Mouse (Mus musculus): Measurements from ENCODE around the gene Pirt. TPM values are rescaled to one million over a fixed set of nuclear protein-coding genes. Genes with fewer than 3 reads are reported as not detected.
A peak's percentile ranks its signal among the peaks of the same experiment; 100 is the strongest.

The Pirt gene
- 0.02 TPM in 1 of 2 replicates, not detected in the other for polyA plus RNA-seq (2015; fragmentation: Nextera tagmentation; extraction: Ambion mirVana)

DNA sequence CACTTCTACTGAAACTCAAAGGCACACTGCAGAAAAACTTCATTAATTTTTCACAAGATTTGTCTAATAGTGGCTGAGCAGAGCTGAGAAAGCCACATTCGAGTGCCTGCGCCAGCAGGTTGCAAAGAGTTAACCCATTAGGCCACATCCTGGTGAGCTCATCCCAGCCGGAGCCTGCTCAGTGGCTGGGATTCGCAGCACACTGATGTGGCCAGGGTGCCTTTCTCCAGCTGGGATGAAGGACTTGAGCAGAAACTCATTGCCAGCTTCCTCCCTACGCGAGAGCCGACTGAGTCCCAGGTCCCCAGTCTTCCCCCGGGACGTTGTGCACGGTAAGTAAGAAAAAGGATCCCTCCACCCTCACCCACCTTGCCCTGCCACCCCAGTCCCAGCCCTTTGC is at the start of gene Pirt:
TSS of gene Pirt (plus strand) at position 171 of the 400 bp plus-strand sequence.
- H3K27me3 ChIP-seq: peaks cover 11% of the 10 kb centered on the region
- WGBS (ENCODE audit: insufficient replicate concordance): 39% methylated on average over 10 of the region's 10 CpGs
- H3K36me3 ChIP-seq (replicated peaks): no peaks in the 10 kb centered on the region
- no peak within 1 kb of the TSS for H3K4me3 ChIP-seq (replicated peaks)
- no peak within 1 kb of the TSS; the same call in 1 of the 2 replicates for H3K27ac ChIP-seq (replicated peaks)
- no peaks in the 10 kb centered on the region for H3K9me3 ChIP-seq (replicated peaks)
- H3K9ac ChIP-seq: no peak within 1 kb of the TSS
- H3K4me1 ChIP-seq (replicated peaks): peaks cover 23% of the 10 kb centered on the region
- no peak for ATAC-seq (ENCODE audit: insufficient read depth)
- H3K4me2 ChIP-seq: peak within 1 kb of the TSS; percentile 47

DNA sequence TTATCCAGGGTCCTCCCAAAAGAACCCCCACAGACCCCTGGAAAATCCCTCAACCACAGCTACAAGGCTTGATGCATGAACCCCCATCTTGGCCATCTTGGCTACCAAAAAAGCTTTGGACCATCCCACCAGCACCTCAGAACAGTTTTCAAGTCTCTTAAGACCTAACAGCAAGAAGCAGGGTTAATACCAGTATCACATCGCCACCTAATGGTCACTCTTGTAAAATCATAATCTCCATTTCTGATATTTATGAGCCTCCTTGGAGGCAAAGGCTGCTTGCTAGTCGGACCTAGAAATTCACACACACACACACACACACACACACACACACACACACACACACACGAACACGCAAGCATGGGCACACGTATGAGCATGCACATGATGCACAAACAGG is 40.1 kb upstream of the Pirt start:
- 9% methylated on average over 5 of the region's 5 CpGs for WGBS (ENCODE audit: insufficient replicate concordance)
- H3K4me1 ChIP-seq (replicated peaks): no peaks in the 10 kb centered on the region
- H3K27ac ChIP-seq (replicated peaks): no peak overlapping the region
- H3K9ac ChIP-seq: no peak overlapping the region
- no peak overlapping the region for H3K4me2 ChIP-seq
- no peaks in the 10 kb centered on the region for H3K9me3 ChIP-seq (replicated peaks)
- H3K36me3 ChIP-seq (replicated peaks): no peaks in the 10 kb centered on the region
- H3K27me3 ChIP-seq: no peaks in the 10 kb centered on the region
- H3K4me3 ChIP-seq (replicated peaks): no peak overlapping the region
- ATAC-seq (ENCODE audit: insufficient read depth): no peak

DNA sequence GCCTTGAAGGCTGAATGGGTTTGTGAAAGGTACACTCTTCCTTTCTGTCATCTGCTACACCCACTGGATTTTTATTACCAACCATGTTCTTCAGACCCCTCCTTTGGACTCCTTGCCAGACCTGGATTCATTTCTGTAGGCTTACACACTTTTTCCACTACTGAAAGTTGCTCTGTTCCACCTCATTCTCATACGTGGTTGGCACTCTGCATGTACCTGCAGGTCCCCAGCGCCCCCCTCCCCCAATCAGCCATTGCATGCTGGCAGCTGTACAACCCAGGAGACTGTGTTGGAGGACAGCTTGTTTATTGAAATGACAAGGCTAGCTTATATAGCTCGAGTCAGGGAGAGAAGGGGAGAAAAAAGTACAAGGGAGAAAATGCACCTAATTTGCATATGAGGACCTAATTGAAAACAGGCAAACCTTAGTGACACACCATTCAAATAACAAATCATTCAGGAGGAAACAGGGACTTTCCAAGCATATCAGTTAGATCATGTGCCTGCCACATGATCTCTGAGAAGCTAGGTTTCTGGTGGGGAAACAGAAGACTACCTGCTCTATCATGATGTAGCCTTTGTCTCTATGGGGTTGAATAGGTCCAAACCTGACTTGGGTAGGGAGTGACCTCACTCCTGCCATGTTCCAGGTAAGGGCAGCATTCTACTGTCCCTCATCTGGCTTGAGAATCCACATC is 38.9 kb upstream of the Pirt start:
- Histone ChIP-seq H3K9me3 (replicated peaks) (no peaks in the 10 kb centered on the region), H3K27ac (replicated peaks) (no peak overlapping the region), H3K9ac (no peak overlapping the region), H3K4me1 (replicated peaks) (no peaks in the 10 kb centered on the region), H3K4me2 (no peak overlapping the region), H3K36me3 (replicated peaks) (no peaks in the 10 kb centered on the region), H3K27me3 (no peaks in the 10 kb centered on the region), H3K4me3 (replicated peaks) (no peak overlapping the region)
- ATAC-seq (ENCODE audit: insufficient read depth): no peak
- 33% methylated on average over 3 of the region's 3 CpGs for whole genome bisulfite sequencing (ENCODE audit: insufficient replicate concordance)

DNA sequence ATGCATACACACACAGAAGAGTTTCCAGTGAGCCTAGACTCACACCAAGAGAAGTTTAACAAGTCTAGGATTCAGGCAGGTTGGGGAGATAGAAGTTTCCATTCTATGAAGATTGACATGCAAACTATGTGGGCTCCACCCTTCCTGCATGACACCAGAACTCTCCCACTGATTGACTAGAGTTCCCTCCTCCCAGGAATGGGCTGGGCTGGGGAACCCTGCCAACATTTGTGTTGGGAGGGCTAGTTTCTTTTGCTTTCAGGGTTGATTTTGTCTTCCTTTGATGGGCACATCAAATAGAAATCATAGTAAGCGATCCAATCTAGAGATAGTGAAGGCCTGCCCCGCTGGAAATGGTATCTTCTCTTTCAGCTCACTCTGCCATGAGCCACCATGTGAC is 30.5 kb upstream of the Pirt start:
- H3K27ac ChIP-seq (replicated peaks): no peak overlapping the region
- WGBS (ENCODE audit: insufficient replicate concordance): 52% methylated on average over 2 of the region's 2 CpGs
- H3K9me3 ChIP-seq (replicated peaks): no peaks in the 10 kb centered on the region
- no peak overlapping the region for H3K4me3 ChIP-seq (replicated peaks)
- no peaks in the 10 kb centered on the region for H3K4me1 ChIP-seq (replicated peaks)
- ATAC-seq (ENCODE audit: insufficient read depth): no peak
- no peaks in the 10 kb centered on the region for H3K36me3 ChIP-seq (replicated peaks)
- no peaks in the 10 kb centered on the region for H3K27me3 ChIP-seq
- H3K4me2 ChIP-seq: no peak overlapping the region
- H3K9ac ChIP-seq: no peak overlapping the region

DNA sequence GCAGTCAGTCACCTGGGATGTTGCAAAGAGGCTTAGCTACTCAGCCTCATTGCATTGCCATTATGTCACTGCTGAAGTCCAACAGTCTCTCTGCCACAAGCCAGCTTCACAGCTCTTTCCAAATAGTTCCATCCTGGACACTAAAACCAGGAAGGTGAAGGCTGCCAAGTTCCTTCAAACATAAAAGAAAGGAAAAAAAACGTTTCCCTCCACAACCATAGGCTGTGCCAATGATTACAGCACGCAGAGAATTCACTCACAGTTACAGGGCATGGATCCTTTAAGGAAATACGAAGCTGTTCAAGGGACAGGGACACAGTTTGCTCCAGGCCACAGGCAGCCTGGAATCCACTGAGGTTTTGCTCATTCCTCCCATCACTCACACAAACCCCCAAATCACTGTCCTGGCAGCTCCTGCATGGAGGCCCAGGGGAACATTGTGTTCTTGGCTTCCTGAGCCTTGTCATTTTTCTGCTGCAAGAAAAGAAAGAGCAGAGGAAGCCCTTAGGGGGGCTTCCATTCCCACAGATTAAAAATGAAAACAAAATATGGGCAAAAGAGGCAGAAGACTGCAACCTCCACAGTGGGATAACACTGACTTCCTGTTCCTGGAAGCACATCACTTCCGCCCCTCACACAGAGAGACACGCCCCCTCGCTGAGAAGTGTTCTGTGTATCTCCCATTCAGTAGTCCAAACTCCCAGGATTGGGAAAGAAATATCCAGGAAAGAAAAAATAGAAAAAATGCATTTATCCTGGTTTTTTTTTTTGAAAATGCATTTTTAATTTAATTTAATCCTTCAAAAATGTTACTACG is 29.3 kb upstream of the Pirt start:
- no peaks in the 10 kb centered on the region for H3K9me3 ChIP-seq (replicated peaks)
- no peaks in the 10 kb centered on the region for H3K36me3 ChIP-seq (replicated peaks)
- 58% methylated on average over 7 of the region's 7 CpGs for WGBS (ENCODE audit: insufficient replicate concordance)
- no peak overlapping the region for H3K27ac ChIP-seq (replicated peaks)
- no peak overlapping the region for H3K4me3 ChIP-seq (replicated peaks)
- H3K4me1 ChIP-seq (replicated peaks): no peaks in the 10 kb centered on the region
- no peak for ATAC-seq (ENCODE audit: insufficient read depth)
- H3K9ac ChIP-seq: no peak overlapping the region
- H3K27me3 ChIP-seq: no peaks in the 10 kb centered on the region
- H3K4me2 ChIP-seq: no peak overlapping the region

DNA sequence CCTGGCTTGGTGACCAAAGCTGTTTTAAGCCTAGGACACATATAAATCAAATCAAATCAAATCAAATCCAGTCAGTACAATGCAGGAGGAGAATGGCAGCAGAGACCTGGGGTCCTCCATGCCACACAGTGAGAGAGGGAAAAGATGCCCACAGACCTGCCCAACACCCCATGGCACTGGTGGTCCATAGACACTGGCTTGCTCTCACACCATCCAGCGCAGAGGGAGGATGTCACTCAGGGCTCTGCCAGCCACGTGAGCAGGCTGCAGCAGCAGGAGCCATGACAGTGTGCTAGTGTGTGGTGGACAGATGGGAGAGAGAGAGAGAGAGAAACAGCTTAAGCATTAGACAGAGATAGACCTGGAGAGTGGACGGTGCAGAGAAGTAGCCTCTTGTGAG is 19.2 kb upstream of the Pirt start:
- Histone ChIP-seq H3K4me1 (replicated peaks) (no peaks in the 10 kb centered on the region), H3K9me3 (replicated peaks) (no peaks in the 10 kb centered on the region), H3K27ac (replicated peaks) (no peak overlapping the region), H3K36me3 (replicated peaks) (no peaks in the 10 kb centered on the region), H3K4me2 (no peak overlapping the region), H3K27me3 (no peaks in the 10 kb centered on the region), H3K9ac (no peak overlapping the region), H3K4me3 (replicated peaks) (no peak overlapping the region)
- ATAC-seq (ENCODE audit: insufficient read depth): no peak
- 58% methylated on average over 3 of the region's 3 CpGs for WGBS (ENCODE audit: insufficient replicate concordance)

DNA sequence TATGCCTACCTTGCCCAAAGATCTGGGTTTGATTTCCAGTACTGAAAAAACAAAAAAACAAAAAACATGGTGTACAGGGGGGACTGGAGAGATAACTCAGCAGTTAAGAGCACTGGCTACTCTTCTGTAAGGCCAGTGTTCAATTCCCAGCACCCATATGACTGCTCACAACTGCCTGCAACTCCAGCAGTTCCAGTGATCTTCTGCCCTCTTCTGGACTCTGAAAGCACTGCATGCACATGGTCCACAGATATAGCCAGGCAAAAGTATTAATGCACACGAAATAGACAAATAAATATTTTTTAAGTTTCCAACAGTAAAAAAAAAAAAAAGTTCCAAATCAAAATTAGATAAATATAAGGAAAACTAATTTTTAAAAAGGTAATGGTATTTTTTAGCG is 13.0 kb upstream of the Pirt start:
- no peaks in the 10 kb centered on the region for H3K27me3 ChIP-seq
- 66% methylated on average over 2 of the region's 2 CpGs for WGBS (ENCODE audit: insufficient replicate concordance)
- ATAC-seq (ENCODE audit: insufficient read depth): no peak

DNA sequence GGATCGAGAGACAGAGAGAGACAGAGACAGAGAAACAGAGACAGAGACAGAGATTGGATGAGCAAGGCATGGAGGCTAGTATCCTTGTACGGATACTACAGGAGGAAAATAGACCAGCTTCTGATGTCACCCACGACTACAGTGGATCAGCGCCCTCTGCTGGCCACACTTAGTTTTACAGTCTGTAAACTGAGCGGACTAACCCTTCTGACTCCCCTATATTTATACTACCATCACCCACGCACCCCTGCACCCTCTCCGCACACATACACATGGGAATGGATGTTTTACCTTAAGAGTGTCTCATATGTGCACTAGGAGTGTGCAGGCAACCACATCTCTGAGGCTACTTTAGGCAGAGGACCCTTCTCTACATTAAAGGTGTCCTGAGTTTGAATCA is 12.4 kb upstream of the Pirt start:
- no peak overlapping the region for H3K27ac ChIP-seq (replicated peaks)
- ATAC-seq (ENCODE audit: insufficient read depth): no peak
- H3K4me1 ChIP-seq (replicated peaks): no peaks in the 10 kb centered on the region
- H3K4me3 ChIP-seq (replicated peaks): no peak overlapping the region
- H3K36me3 ChIP-seq (replicated peaks): no peaks in the 10 kb centered on the region
- H3K27me3 ChIP-seq: no peaks in the 10 kb centered on the region
- H3K9ac ChIP-seq: no peak overlapping the region
- 13% methylated on average over 7 of the region's 7 CpGs for WGBS (ENCODE audit: insufficient replicate concordance)
- H3K9me3 ChIP-seq (replicated peaks): no peaks in the 10 kb centered on the region
- H3K4me2 ChIP-seq: no peak overlapping the region

More for the DNA sequence above, 13.0 kb upstream of the Pirt start:
- H3K4me2 ChIP-seq: no peak overlapping the region
- no peak overlapping the region for H3K27ac ChIP-seq (replicated peaks)
- H3K9ac ChIP-seq: no peak overlapping the region
- no peaks in the 10 kb centered on the region for H3K9me3 ChIP-seq (replicated peaks)
- no peaks in the 10 kb centered on the region for H3K4me1 ChIP-seq (replicated peaks)
- no peak overlapping the region for H3K4me3 ChIP-seq (replicated peaks)
- H3K36me3 ChIP-seq (replicated peaks): no peaks in the 10 kb centered on the region

DNA sequence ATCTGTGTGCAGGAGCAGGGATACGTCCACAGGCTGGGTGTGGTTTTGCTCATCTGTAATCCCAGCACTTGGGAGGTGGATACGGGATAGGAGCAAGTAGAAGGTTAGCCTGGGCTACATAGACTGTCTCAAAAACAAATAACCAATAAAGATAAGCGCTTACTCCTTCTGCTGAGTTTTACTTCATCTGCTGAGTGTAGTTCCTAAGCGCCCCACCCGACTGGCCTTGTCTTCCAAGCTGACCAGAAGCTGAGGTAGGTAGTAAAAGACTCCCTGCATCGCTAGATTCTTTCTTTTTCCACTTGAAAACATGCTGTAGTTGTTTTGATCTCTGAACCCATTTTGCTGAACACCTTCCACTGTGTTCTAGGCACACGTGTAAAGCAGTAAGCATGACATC is 9.0 kb upstream of the Pirt start:
- no peak overlapping the region for H3K4me2 ChIP-seq
- WGBS (ENCODE audit: insufficient replicate concordance): 70% methylated on average over 7 of the region's 7 CpGs
- no peak overlapping the region for H3K4me3 ChIP-seq (replicated peaks)
- peaks cover 6% of the 10 kb centered on the region for H3K4me1 ChIP-seq (replicated peaks)
- H3K27me3 ChIP-seq: peaks cover 6% of the 10 kb centered on the region; the same call in 1 of the 2 replicates
- ATAC-seq (ENCODE audit: insufficient read depth): no peak
- no peaks in the 10 kb centered on the region for H3K36me3 ChIP-seq (replicated peaks)
- no peaks in the 10 kb centered on the region for H3K9me3 ChIP-seq (replicated peaks)
- no peak overlapping the region for H3K9ac ChIP-seq
- no peak overlapping the region for H3K27ac ChIP-seq (replicated peaks)

DNA sequence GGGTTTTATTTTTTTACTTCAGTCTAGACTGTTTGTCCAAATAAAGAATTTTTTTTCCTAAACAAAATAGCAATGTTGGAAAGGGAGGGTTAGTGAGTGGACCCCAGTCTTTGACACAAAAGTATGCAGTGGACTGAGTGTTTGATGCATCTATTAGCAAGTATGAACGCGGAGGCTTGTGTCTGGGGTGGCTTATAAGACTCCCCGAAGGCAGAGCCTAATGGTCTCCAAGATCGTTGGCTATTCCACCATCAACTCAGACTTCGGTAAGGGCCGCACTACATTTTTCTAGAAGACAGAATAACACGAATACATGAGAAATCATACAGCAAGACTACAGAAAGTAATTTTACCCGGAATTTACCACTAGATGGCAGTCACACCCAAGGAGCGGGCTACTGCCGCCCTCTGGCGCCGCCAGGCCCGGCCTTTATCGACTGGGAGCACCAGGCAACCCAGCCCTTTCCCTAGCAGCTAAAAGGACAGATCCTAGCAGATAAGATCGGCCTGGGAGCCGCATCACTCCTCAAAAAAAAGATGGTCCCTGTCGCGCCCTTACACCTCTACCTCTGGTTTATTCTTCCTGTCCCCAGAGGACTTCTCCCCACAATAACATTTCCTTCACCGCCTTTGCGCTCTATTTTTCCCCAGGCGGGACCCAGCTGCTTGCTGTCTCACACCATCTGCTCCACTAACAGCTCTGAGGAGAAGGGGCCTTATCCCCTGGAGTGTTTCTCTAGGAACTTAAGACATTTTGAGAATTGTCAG is 6.0 kb upstream of the Pirt start:
- H3K4me1 ChIP-seq (replicated peaks): peaks cover 6% of the 10 kb centered on the region
- no peak overlapping the region for H3K9ac ChIP-seq
- ATAC-seq (ENCODE audit: insufficient read depth): peak; percentile 62
- no peaks in the 10 kb centered on the region for H3K9me3 ChIP-seq (replicated peaks)
- peaks cover 6% of the 10 kb centered on the region; the same call in 1 of the 2 replicates for H3K27me3 ChIP-seq
- 14% methylated on average over 21 of the region's 21 CpGs for WGBS (ENCODE audit: insufficient replicate concordance)
- H3K36me3 ChIP-seq (replicated peaks): no peaks in the 10 kb centered on the region
- no peak overlapping the region for H3K27ac ChIP-seq (replicated peaks)
- H3K4me3 ChIP-seq (replicated peaks): no peak overlapping the region
- H3K4me2 ChIP-seq: peak overlapping the region; percentile 36

All from liver, embryonic 15.5 days (tissue).